Mouse (Mus musculus) stomach, embryonic 14.5 days (tissue): Measurements from ENCODE around the gene Bmp2k. TPM values are rescaled to one million over a fixed set of nuclear protein-coding genes. Genes with fewer than 3 reads are reported as not detected.

ENCODE experiments used
- ATAC-seq: fragments of 200-750 bp; cut with Nextera tagmentation; 2 replicates; pipeline ENCODE4 v1.8.0; 2017; ENCODE audit warnings: low read depth, moderate TSS enrichment; ENCODE audit not compliant: insufficient number of reproducible peaks, insufficient read depth, low FRiP score
- H3K27ac ChIP-seq: fragments of 300-500 bp; sonication (generic); 2 replicates; pipeline ENCODE4 v1.5.1; 2014; ENCODE audit warnings: mild to moderate bottlenecking, low read length, moderate library complexity, mixed read lengths
- H3K27me3 ChIP-seq: fragments of 300-500 bp; sonication (generic); 2 replicates; pipeline ENCODE4 v1.6.1; 2014; ENCODE audit warnings: low read length, control low read depth, mixed read lengths; ENCODE audit not compliant: control insufficient read depth, insufficient read depth
- H3K36me3 ChIP-seq: fragments of 300-500 bp; sonication (generic); 2 replicates; pipeline ENCODE4 v1.6.1; 2014; ENCODE audit warnings: mild to moderate bottlenecking, control low read depth, low read length, moderate library complexity, mixed read lengths; ENCODE audit not compliant: control insufficient read depth, insufficient read depth
- H3K4me1 ChIP-seq: fragments of 300-500 bp; sonication (generic); 2 replicates; pipeline ENCODE4 v1.6.1; 2014; ENCODE audit warnings: low read length, control low read depth, mixed read lengths; ENCODE audit not compliant: control insufficient read depth, insufficient read depth
- H3K4me2 ChIP-seq: fragments of 300-500 bp; sonication (generic); replicated peaks from 2 replicates; pipeline ENCODE4 v1.6.1; 2014; ENCODE audit warnings: low read depth, low read length, control low read depth
- H3K4me3 ChIP-seq: fragments of 300-500 bp; sonication (generic); 2 replicates; pipeline ENCODE4 v1.5.1; 2014; ENCODE audit warnings: low read depth, low read length, control low read depth
- H3K9ac ChIP-seq: fragments of 300-500 bp; sonication (generic); replicated peaks from 2 replicates; pipeline ENCODE4 v1.6.1; 2014; ENCODE audit warnings: low read depth, mild to moderate bottlenecking, control low read depth, low read length, moderate library complexity, mixed read lengths
- H3K9me3 ChIP-seq: fragments of 300-500 bp; sonication (generic); 2 replicates; pipeline ENCODE4 v1.6.1; 2016; ENCODE audit warnings: low read depth, low read length, control low read depth; ENCODE audit not compliant: control insufficient read depth
- WGBS: fragments of 180-500 bp; shearing (Covaris S2); extraction: QIAGEN DNeasy Blood & Tissue Kit; methylation state at CpG from one replicate; pipeline ENCODE4 v1.1.7; 2014; 5-methylcytosine and 5-hydroxymethylcytosine counted together
- polyA plus RNA-seq: library from polyadenylated mRNA; unstranded; fragments of >200 nt; fragmentation: Nextera tagmentation; extraction: Ambion mirVana; gene quantifications from 2 replicates; pipeline ENCODE4 v1.2.1, GENCODE M21; 2014

Bmp2k gene
- polyA plus RNA-seq, 1 experiment from 2014 or later = 13.5 TPM

GRCm38 (mm10) chr5:96979296-96980007 lies 18.0 kb upstream of the Bmp2k start:
- H3K4me1 ChIP-seq = peaks cover 12% of the 10 kb centered on the region
- no peak overlapping the region for H3K27ac ChIP-seq
- WGBS = 29% methylated on average over 13 of the region's 13 CpGs
- H3K4me2 ChIP-seq = no peak overlapping the region
- H3K27me3 ChIP-seq = no peaks in the 10 kb centered on the region
- no peaks in the 10 kb centered on the region for H3K36me3 ChIP-seq
- H3K9ac ChIP-seq = no peak overlapping the region
- ATAC-seq = no peak
- H3K9me3 ChIP-seq = no peaks in the 10 kb centered on the region
- H3K4me3 ChIP-seq = no peak overlapping the region

DNA sequence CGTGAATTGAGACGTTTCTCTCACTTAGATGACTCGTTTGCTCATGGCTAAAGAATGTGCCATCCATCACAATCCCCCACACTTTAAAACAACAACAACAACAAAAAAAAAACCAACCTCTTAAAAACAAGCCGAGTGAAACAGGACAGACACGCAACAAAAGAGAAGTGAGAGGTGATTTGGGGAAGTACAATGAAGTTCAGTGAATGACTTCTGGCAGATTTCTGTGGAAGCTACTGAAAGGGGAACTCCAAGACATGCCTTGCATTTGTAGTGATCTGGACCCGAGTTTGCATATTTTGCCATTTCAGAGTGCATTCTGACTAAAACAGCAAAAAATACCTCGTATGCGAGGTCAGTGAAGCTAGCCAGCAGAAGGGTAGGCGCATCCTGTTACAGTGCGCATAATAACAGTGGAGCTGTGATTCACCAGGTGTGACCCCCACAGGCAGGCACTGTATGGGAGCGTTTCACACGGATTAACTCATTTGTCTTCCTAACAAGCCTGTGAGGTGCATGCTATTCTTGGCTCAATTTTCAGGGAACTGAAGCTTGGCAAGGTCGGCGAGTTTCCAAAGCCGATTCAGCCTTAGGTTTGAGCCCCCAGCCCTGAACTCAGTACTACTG lies 17.4 kb upstream of the Bmp2k start:
- ATAC-seq = no peak
- no peaks in the 10 kb centered on the region for H3K36me3 ChIP-seq
- no peak overlapping the region for H3K4me3 ChIP-seq
- H3K9ac ChIP-seq = no peak overlapping the region
- no peaks in the 10 kb centered on the region for H3K9me3 ChIP-seq
- H3K4me2 ChIP-seq = no peak overlapping the region
- WGBS = 21% methylated on average over 15 of the region's 15 CpGs
- no peak overlapping the region for H3K27ac ChIP-seq
- H3K4me1 ChIP-seq = peaks cover 12% of the 10 kb centered on the region
- no peaks in the 10 kb centered on the region for H3K27me3 ChIP-seq

- Histone ChIP-seq H3K27me3 (no peaks in the 10 kb centered on the region), H3K27ac (no peak overlapping the region), H3K4me2 (no peak overlapping the region), H3K9me3 (no peaks in the 10 kb centered on the region), H3K4me3 (no peak overlapping the region), H3K9ac (no peak overlapping the region), H3K4me1 (peaks cover 12% of the 10 kb centered on the region), H3K36me3 (no peaks in the 10 kb centered on the region)
- 38% methylated on average over 3 of the region's 3 CpGs for WGBS
- no peak for ATAC-seq
These were observed 15.5 kb upstream of the Bmp2k start for GRCm38 (mm10) chr5:96981987-96982386.

DNA sequence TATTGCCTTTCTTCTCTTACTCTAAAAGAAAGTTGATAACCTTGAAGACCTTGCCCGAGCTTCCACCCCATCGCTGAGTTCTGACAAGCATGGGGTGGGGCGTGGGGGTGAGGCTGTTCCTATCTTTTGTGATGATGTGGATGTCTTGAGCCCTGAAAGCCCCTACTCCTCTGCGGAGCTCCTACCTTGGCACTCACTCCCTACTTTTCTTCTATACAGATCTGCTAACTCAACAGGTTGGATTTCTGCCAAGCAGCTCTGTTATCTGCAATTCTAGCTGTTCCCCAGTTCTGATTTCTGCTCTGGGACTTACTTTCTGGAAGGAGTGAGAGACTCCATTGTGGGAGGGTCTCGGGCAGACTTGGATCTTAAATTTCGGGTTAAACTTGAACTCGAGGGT lies 14.3 kb upstream of the Bmp2k start:
- no peak overlapping the region for H3K4me2 ChIP-seq
- WGBS = 64% methylated on average over 7 of the region's 7 CpGs
- ATAC-seq = 0 out of 2 replicates have a peak, but pooled peaks have one; percentile 37

GRCm38 (mm10) chr5:96986850-96987249 lies 10.6 kb upstream of the Bmp2k start:
- Histone ChIP-seq H3K27me3 (no peaks in the 10 kb centered on the region), H3K4me1 (peaks cover 7% of the 10 kb centered on the region), H3K4me2 (no peak overlapping the region), H3K9ac (no peak overlapping the region), H3K9me3 (no peaks in the 10 kb centered on the region), H3K27ac (no peak overlapping the region), H3K36me3 (no peaks in the 10 kb centered on the region), H3K4me3 (no peak overlapping the region)
- ATAC-seq = no peak
- 89% methylated on average over 3 of the region's 3 CpGs for WGBS

More for the DNA sequence above, 14.3 kb upstream of the Bmp2k start:
- Histone ChIP-seq H3K4me1 (peaks cover 12% of the 10 kb centered on the region), H3K9me3 (no peaks in the 10 kb centered on the region), H3K4me3 (no peak overlapping the region), H3K9ac (no peak overlapping the region), H3K27me3 (no peaks in the 10 kb centered on the region), H3K27ac (no peak overlapping the region), H3K36me3 (no peaks in the 10 kb centered on the region)

DNA sequence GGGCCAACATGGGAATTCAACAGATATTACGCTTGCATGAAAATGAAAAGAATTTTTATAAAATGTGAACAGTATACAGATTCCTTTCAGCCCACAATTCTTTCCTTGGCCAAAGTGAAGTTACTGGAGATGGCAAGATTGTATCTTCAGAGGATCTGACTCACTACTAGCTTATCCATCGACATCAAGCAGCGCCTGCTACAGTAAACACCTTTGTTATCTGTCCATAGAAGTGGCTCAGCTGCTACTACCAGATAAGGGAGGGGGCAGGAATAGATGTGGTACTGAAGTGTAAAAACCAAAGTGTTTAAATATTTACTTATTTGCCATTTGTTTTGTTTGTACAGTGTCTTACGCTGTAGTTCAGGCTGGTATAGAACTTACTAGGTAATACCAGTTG lies 8.6 kb upstream of the Bmp2k start:
- no peak overlapping the region for H3K27ac ChIP-seq
- peak; percentile 65; the same call in 1 of the 2 replicates for ATAC-seq
- H3K4me2 ChIP-seq = no peak overlapping the region
- no peaks in the 10 kb centered on the region for H3K36me3 ChIP-seq
- H3K4me3 ChIP-seq = no peak overlapping the region
- WGBS = 58% methylated on average over 4 of the region's 4 CpGs
- no peaks in the 10 kb centered on the region for H3K9me3 ChIP-seq
- H3K27me3 ChIP-seq = no peaks in the 10 kb centered on the region
- no peak overlapping the region for H3K9ac ChIP-seq
- no peaks in the 10 kb centered on the region for H3K4me1 ChIP-seq

DNA sequence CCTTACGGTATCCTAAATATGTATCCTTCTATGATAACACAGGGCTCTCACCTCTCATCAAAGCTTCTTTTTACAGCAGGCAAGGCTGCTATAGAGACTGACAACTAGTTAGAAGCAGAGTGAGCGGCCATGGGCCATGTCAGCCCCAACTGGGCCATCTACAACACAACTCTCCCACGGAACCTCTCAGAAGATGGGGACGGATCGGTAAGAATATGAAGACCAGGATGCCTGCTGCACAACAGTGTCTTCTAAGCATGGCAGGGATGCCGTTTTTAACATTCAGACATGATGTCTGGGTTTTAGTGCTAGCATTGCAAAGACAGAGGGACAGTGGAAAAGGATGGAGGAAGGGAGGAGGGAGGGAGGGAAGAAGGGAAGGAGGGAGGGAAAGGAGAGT lies 6.3 kb upstream of the Bmp2k start:
- Histone ChIP-seq H3K27ac (no peak overlapping the region), H3K9me3 (no peaks in the 10 kb centered on the region), H3K27me3 (no peaks in the 10 kb centered on the region), H3K9ac (no peak overlapping the region), H3K4me3 (no peak overlapping the region), H3K4me2 (no peak overlapping the region), H3K36me3 (no peaks in the 10 kb centered on the region), H3K4me1 (0 out of 2 replicates have a peak, but pooled peaks cover 2% of the 10 kb centered on the region)
- 91% methylated on average over 6 of the region's 6 CpGs for WGBS
- ATAC-seq = no peak

- no peak for ATAC-seq
These were observed 4.8 kb upstream of the Bmp2k start for GRCm38 (mm10) chr5:96992651-96993050.

More at GRCm38 (mm10) chr5:96992651-96993050, 4.8 kb upstream of the Bmp2k start:
- H3K36me3 ChIP-seq = no peaks in the 10 kb centered on the region
- H3K27me3 ChIP-seq = no peaks in the 10 kb centered on the region
- H3K27ac ChIP-seq = no peak overlapping the region
- H3K9ac ChIP-seq = no peak overlapping the region
- H3K4me3 ChIP-seq = no peak overlapping the region
- no peaks in the 10 kb centered on the region for H3K9me3 ChIP-seq
- peaks cover 6% of the 10 kb centered on the region; the same call in 1 of the 2 replicates for H3K4me1 ChIP-seq
- WGBS = 84% methylated on average over 5 of the region's 5 CpGs
- H3K4me2 ChIP-seq = no peak overlapping the region
